In genomic region chr7:98841802-98842201, GRCm38 (mm10) we compare ENCODE assay signal across 13 mouse cellular contexts. TPM values are rescaled to one million over a fixed set of nuclear protein-coding genes. Genes with fewer than 3 reads are reported as not detected.
DNase-seq lines count a peak whose midpoint lies in the region; ATAC-seq and TF ChIP-seq lines count a peak whose summit lies in the region.
"Had no signal": no experiment of that assay in that cellular context is flagged by ENCODE, and none has a peak within 500 bp of the region (broad histone marks: within the 10 kb centered on the region; RNA-seq: fewer than 3 reads in every experiment).

No protein-coding gene starts in this region.

- H3K27ac ChIP-seq in hindbrain, postnatal 0 days, result no peak overlapping the region
- H3K27ac ChIP-seq in hindbrain, embryonic 12.5 days, result no peak overlapping the region
- no peak overlapping the region for H3K27ac ChIP-seq in ES-Bruce4 (ENCODE audit: insufficient read depth, low read length)
- no peak overlapping the region for H3K27ac ChIP-seq in lung, postnatal 0 days (ENCODE audit: low read length)
- H3K27ac ChIP-seq in hindbrain, embryonic 13.5 days, result no peak overlapping the region
- H3K27ac ChIP-seq: heart, embryonic 15.5 days; midbrain, embryonic 12.5 days; neural tube, embryonic 15.5 days had no signal

- peak; percentile 30 for TF ChIP-seq CTCF in hindbrain, postnatal 0 days (IDR thresholded peaks at IDR 0.05; ENCODE audit: low read depth)
- TF ChIP-seq CTCF in ES-Bruce4 (IDR thresholded peaks at IDR 0.05; ENCODE audit: low read depth, low read length), result peak; percentile 21
- peak; percentile 24; the same call in 1 of the 2 replicates for TF ChIP-seq CTCF in brain, embryonic 14.5 days (IDR thresholded peaks at IDR 0.05; ENCODE audit: borderline replicate concordance, extremely low read depth, insufficient read depth, insufficient read length)
- peak; percentile 30 for TF ChIP-seq CTCF in lung, postnatal 0 days (IDR thresholded peaks at IDR 0.05)

- H3K9ac ChIP-seq in hindbrain, postnatal 0 days (replicated peaks; ENCODE audit: low read length), result no peak overlapping the region
- no peak overlapping the region for H3K9ac ChIP-seq in hindbrain, embryonic 12.5 days
- H3K9ac ChIP-seq in ES-Bruce4 (ENCODE audit: low read depth, poor library complexity, severe bottlenecking), result no peak overlapping the region
- no peak overlapping the region for H3K9ac ChIP-seq in lung, postnatal 0 days (replicated peaks; ENCODE audit: low read depth)
- H3K9ac ChIP-seq in hindbrain, embryonic 13.5 days, result no peak overlapping the region
- H3K9ac ChIP-seq: heart, embryonic 15.5 days; midbrain, embryonic 12.5 days; neural tube, embryonic 15.5 days had no signal

- no peaks in the 10 kb centered on the region for H3K36me3 ChIP-seq in hindbrain, postnatal 0 days (ENCODE audit: insufficient read depth, low read length)
- H3K36me3 ChIP-seq in hindbrain, embryonic 12.5 days, result no peaks in the 10 kb centered on the region
- H3K36me3 ChIP-seq in ES-Bruce4 (ENCODE audit: control insufficient read depth, insufficient read depth, low read length, poor library complexity, severe bottlenecking), result no peaks in the 10 kb centered on the region
- no peaks in the 10 kb centered on the region for H3K36me3 ChIP-seq in lung, postnatal 0 days (ENCODE audit: insufficient read depth, low read length)
- H3K36me3 ChIP-seq in hindbrain, embryonic 13.5 days, result no peaks in the 10 kb centered on the region
- H3K36me3 ChIP-seq: G1E; heart, embryonic 15.5 days; midbrain, embryonic 12.5 days; neural tube, embryonic 15.5 days had no signal

- 49% methylated on average over 3 of the region's 3 CpGs for WGBS in hindbrain, postnatal 0 days
- WGBS in hindbrain, embryonic 12.5 days, result 48% methylated on average over 3 of the region's 3 CpGs
- 44% methylated on average over 3 of the region's 3 CpGs for WGBS in lung, postnatal 0 days
- WGBS in hindbrain, embryonic 13.5 days, result 33% methylated on average over 3 of the region's 3 CpGs

- no peaks in the 10 kb centered on the region for H3K9me3 ChIP-seq in hindbrain, postnatal 0 days (ENCODE audit: low read length)
- H3K9me3 ChIP-seq in hindbrain, embryonic 12.5 days (replicated peaks), result no peaks in the 10 kb centered on the region
- no peaks in the 10 kb centered on the region for H3K9me3 ChIP-seq in ES-Bruce4 (replicated peaks; ENCODE audit: control insufficient read depth, insufficient read depth, low read length, poor library complexity, severe bottlenecking)
- no peaks in the 10 kb centered on the region for H3K9me3 ChIP-seq in lung, postnatal 0 days (ENCODE audit: low read length)
- no peaks in the 10 kb centered on the region for H3K9me3 ChIP-seq in hindbrain, embryonic 13.5 days
- H3K9me3 ChIP-seq: G1E; heart, embryonic 15.5 days; midbrain, embryonic 12.5 days; neural tube, embryonic 15.5 days had no signal

- no peak for ATAC-seq in hindbrain, postnatal 0 days
- ATAC-seq in hindbrain, embryonic 12.5 days (ENCODE audit: low FRiP score), result no peak
- peak; percentile 62 for ATAC-seq in lung, postnatal 0 days
- ATAC-seq in hindbrain, embryonic 13.5 days (ENCODE audit: low FRiP score), result no peak

- no peak for TF ChIP-seq POLR2A in ES-Bruce4 (IDR thresholded peaks at IDR 0.05; ENCODE audit: insufficient read depth, low read length)
- no peak for TF ChIP-seq POLR2A in brain, embryonic 14.5 days (IDR thresholded peaks at IDR 0.05; ENCODE audit: borderline replicate concordance, extremely low read depth, insufficient read depth, insufficient read length, poor library complexity, severe bottlenecking)

- H3K4me2 ChIP-seq in hindbrain, postnatal 0 days (ENCODE audit: low read depth, low read length), result no peak overlapping the region
- H3K4me2 ChIP-seq in hindbrain, embryonic 12.5 days (replicated peaks), result no peak overlapping the region
- H3K4me2 ChIP-seq in lung, postnatal 0 days (replicated peaks; ENCODE audit: low read depth, low read length), result no peak overlapping the region
- H3K4me2 ChIP-seq in hindbrain, embryonic 13.5 days, result no peak overlapping the region
- H3K4me2 ChIP-seq: heart, embryonic 15.5 days; midbrain, embryonic 12.5 days; neural tube, embryonic 15.5 days had no signal

- H3K4me1 ChIP-seq in hindbrain, postnatal 0 days (ENCODE audit: insufficient read depth, low read length), result no peaks in the 10 kb centered on the region
- peaks cover 40% of the 10 kb centered on the region for H3K4me1 ChIP-seq in hindbrain, embryonic 12.5 days
- H3K4me1 ChIP-seq in ES-Bruce4 (ENCODE audit: control insufficient read depth, insufficient read depth, low read length), result no peaks in the 10 kb centered on the region
- H3K4me1 ChIP-seq in lung, postnatal 0 days (ENCODE audit: insufficient read depth, low read depth, low read length), result peaks cover 15% of the 10 kb centered on the region
- peaks cover 38% of the 10 kb centered on the region for H3K4me1 ChIP-seq in hindbrain, embryonic 13.5 days (replicated peaks)

- DNase-seq in hindbrain, postnatal 0 days (ENCODE audit: low spot score), result no peak
- no peak for DNase-seq in brain, embryonic 14.5 days (ENCODE audit: low read depth)
- peak; percentile 82 for DNase-seq in lung, postnatal 0 days (ENCODE audit: low spot score)
- DNase-seq in urinary bladder, postnatal 14 days (ENCODE audit: low spot score), result no peak
- DNase-seq in cerebellum, postnatal 4 days (ENCODE audit: low spot score in 2 of 2), result no peak
- DNase-seq: cerebellum, adult 9-11 months had no signal

- no peak for TF ChIP-seq EP300 in ES-Bruce4 (IDR thresholded peaks at IDR 0.05; ENCODE audit: insufficient read depth, low read depth, low read length)
- no peak for TF ChIP-seq EP300 in lung, postnatal 0 days (IDR thresholded peaks at IDR 0.05)

- no peak overlapping the region for H3K4me3 ChIP-seq in hindbrain, postnatal 0 days (ENCODE audit: low read length)
- no peak overlapping the region for H3K4me3 ChIP-seq in hindbrain, embryonic 12.5 days
- no peak overlapping the region for H3K4me3 ChIP-seq in ES-Bruce4 (ENCODE audit: low read depth, low read length)
- H3K4me3 ChIP-seq in lung, postnatal 0 days (ENCODE audit: low read depth, low read length), result no peak overlapping the region
- H3K4me3 ChIP-seq in hindbrain, embryonic 13.5 days, result no peak overlapping the region
- H3K4me3 ChIP-seq: heart, embryonic 15.5 days; midbrain, embryonic 12.5 days; neural tube, embryonic 15.5 days had no signal

- peaks cover 29% of the 10 kb centered on the region for H3K27me3 ChIP-seq in hindbrain, postnatal 0 days (ENCODE audit: insufficient read depth, low read length)
- peaks cover 58% of the 10 kb centered on the region for H3K27me3 ChIP-seq in hindbrain, embryonic 12.5 days
- peaks cover 8% of the 10 kb centered on the region for H3K27me3 ChIP-seq in ES-Bruce4 (ENCODE audit: control insufficient read depth, insufficient read depth, low read length, poor library complexity, severe bottlenecking)
- H3K27me3 ChIP-seq in lung, postnatal 0 days (replicated peaks; ENCODE audit: insufficient read depth, low read length), result peaks cover 6% of the 10 kb centered on the region; the same call in 1 of the 2 replicates
- peaks cover 81% of the 10 kb centered on the region for H3K27me3 ChIP-seq in hindbrain, embryonic 13.5 days

RNA-seq across cellular contexts. Expression of gene Wnt11, which starts 6.9 kb away (rescaled TPM):
- 11.4 and 17.2 TPM in 2 replicates for total RNA-seq in hindbrain, postnatal 0 days (2014; rRNA removed)
- 2.2 and 2.8 TPM in 2 replicates for polyA plus RNA-seq in hindbrain, postnatal 0 days (2015; fragmentation: Nextera tagmentation; extraction: Ambion mirVana)
- 14.7 and 16.5 TPM in 2 replicates for polyA plus RNA-seq in hindbrain, embryonic 12.5 days (2016; fragmentation: Nextera tagmentation; extraction: Ambion mirVana)
- not detected in 2 replicates for polyA plus RNA-seq in ES-Bruce4 (2011; ENCODE audit: insufficient read depth, insufficient read length, low read depth, missing spikeins)
- 5.4 and 6.2 TPM in 2 replicates for polyA plus RNA-seq in brain, embryonic 14.5 days (2012; rRNA removed)
- polyA plus RNA-seq in lung, postnatal 0 days (2015; fragmentation: Nextera tagmentation; extraction: Ambion mirVana), result 10.5 and 11.8 TPM in 2 replicates
- 2.0 and 2.3 TPM in 2 replicates for polyA plus RNA-seq in hindbrain, embryonic 13.5 days (2015; fragmentation: Nextera tagmentation; extraction: Ambion mirVana)
- total RNA-seq: G1E had no signal
- polyA plus RNA-seq: G1E had no signal
